Mouse (Mus musculus) adrenal gland, postnatal 10 days (tissue): ENCODE measurements around the gene Akap13. TPM values are rescaled to one million over a fixed set of nuclear protein-coding genes. Genes with fewer than 3 reads are reported as not detected.

Experiments
- DNase-seq: peaks from one replicate; pipeline ENCODE4 v3.0.0; 2021; ENCODE audit warnings: mixed read lengths
- total RNA-seq, 2 experiments: library from RNA; stranded (reverse); gene quantifications; 2 replicates each; pipeline ENCODE4 v1.2.3; 2021

Akap13 gene
- total RNA-seq, 2 experiments from 2014 or later: 54.7 to 66.6 TPM

DNA sequence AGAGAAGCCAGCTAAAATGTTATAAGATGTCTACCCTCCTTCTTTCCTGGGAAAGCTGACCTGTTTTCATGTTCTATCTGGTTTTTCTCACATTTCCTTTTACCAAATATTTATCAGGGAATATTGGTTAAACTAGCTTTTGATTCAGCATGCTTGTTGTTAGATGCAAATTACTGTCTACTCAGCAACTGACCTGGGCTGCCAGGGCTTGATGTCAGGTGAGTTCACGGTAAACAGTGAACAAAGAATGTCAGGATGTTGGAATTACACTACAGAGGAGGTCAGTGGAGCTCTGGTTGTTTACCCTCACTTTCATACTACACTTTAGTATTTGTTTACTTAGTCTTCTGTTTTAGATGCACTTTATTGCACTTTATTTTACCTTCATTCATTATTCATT, 5.0 kb downstream of the Akap13 start:
- DNase-seq: no peak

DNA sequence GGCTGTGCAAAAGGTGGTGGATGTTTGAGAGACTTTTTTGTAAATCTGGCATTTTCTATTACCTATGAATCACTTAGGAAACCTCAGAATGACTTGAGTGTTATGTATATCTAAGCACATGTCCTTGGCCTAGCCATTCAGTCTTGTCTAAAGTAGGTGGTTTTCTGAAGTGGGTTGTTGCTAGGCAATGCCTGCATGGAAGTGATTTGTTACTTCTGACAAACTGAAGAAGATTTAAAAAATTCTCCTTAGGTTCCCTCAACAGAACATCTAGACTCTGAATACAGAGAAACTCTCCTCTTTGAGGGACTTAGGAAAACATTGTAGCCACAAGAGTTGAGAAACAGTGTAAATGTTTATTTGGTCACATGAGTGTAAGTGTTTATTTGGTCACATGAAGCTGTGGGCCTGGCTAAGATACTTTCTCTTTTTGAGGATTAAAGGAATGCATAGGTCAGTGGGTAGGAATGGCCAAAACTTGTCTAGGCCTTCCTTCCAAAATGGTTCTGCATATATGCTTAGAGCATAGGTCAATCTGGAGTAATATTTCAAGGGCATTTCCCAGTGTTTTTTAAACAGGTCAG, 8.3 kb downstream of the Akap13 start:
- peak; percentile 16 for DNase-seq

DNA sequence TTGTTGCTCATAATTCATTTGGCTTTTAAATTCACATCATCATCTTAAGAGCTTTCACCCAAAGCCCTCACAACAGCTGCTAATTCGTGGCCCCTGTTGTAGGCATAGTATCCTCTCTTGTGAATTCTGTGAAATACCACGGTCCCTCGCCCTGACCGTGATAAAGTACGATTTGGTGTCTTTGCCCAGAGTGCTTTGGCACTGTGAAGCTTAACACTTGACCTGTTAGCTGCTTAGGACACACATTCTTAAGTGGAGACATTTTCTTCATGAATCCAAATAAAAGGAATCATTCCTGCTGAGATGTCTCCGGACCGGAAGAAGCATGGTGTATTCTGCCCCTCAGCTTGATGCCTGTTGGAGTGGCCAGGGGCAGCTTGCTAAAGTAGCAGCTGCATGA, 12.5 kb downstream of the Akap13 start:
- DNase-seq: no peak

DNA sequence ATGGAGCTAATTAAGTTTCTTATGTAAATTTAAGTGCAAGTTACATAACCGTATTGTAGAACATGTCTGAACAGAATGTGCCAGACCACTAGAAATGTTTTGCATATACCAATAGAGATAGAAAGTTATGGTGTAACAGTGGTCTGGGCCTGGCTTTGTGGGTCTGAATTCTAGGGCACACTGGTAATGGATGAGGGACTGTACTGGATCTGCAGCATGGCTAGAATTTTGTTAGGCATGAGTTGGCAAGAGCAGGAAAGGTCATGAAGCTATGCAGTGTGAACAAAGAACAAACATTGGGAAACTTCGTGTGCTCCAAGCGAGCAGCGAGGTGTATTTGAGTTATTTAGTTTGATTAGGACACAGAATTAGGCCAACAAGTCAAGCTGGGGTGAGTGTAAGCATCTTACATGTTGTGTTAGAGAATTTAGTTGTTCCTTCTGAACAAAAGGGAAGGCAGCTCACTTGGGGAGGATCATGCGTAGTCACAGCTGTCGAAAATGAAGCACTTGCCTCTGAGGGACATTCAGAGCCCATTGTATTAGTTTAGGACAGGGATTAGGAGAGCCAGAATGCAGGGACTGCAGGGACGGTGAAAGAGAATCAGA, 15.1 kb downstream of the Akap13 start:
- DNase-seq: no peak

DNA sequence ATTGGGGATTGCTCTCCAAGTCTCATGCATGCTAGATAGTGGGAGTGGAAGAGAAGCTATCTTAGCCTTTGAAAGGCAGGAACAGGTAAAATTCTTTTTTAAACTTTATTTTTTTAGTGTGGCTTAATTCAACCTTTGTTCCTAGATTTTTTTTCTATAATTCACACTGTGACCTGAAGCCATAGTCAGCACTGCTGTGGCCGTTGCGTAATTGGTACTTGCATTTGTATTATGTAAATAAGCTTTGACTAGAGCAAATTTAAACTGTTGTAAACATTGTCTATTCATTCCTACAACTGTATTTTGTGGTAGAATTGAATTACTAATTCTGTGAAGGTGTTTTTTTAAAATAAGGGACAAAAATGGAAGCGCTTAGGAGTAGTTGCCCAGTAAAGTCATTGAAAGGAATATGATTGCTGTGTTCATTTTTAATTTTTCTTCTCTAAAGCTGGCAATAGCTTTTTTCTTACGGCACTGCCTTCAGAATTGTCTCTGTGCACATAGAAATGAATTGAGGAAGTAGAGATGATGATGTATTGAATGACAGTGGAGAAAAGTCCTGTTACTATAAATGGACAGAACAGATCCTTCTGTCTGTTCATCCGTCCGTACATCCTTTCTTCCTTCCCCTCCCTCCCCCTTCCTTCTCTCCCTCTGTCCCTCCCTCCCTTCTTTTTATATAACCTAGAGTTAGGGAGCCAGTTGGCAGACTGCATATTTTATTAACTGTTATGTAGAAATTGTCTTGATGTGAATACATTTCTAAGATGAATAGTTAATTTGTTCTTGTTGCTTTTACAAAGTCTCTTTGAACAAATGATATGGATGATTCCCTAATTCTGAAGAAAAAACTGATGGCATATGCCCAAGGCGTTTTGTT, 17.2 kb downstream of the Akap13 start:
- no peak for DNase-seq

DNA sequence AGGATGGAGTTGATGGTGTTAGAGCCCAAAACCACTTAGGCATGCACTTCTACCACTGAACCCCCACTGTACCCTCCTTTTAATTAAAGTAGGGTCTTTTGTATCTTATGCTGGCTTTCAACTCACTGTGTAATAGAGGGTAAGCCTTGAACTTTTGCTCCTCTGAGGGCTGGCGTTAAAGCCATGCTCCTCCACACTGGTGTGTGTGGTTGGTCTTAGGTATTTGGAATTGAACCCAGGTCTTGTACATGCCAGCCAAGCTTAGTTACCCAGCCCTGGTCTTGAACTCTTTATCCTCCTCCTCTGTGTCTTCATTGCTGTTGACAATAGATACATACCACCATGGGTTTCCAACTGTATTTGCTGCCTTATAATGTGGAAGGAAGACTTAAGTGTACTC, 18.0 kb downstream of the Akap13 start:
- no peak for DNase-seq

DNA sequence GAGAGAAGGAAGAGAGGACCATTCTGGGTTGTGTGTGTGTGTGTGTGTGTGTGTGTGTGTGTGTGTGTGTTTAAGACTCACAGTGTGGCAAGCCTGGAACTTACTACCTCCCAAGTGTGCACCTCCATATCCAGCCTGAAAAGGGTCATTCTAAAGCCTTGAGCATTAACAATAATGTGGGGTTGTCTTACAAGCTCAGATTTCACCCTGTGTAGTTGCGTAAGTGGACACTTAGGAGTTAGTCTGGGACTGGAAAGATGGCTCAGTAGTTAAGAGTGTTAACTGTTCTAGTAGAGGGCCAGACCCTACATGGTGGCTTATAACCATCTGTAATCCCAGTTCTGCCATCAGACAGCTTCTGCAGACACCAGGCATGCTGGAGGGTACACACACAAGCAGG, 18.7 kb downstream of the Akap13 start:
- DNase-seq: no peak

DNA sequence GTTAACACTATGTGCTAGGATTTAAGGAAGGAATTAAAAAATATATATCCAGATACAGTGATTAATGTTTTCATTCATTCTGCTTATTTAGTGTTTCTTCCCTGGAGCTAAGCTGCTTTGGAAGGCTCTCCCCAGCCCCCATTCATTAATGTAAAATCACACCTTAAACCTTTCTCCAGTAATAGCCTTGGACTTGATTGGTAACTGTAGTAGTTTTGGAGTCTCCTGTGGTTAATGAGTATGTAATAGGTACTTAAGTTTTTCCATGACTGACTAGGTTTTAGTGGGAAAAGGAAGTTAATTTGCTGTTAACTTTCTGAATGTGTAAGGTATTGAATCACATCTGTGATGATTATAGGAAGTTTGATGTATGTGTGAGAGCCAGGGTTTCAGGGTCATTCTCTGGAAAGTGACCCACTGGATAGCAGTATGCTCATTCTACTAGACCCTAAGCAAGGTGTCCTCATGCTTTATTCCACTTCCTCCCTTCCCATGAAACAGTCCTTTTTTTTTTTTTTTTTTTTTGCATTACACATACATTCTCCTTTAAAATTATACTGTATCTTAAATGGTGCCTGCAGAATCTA, 19.3 kb downstream of the Akap13 start:
- DNase-seq: no peak

DNA sequence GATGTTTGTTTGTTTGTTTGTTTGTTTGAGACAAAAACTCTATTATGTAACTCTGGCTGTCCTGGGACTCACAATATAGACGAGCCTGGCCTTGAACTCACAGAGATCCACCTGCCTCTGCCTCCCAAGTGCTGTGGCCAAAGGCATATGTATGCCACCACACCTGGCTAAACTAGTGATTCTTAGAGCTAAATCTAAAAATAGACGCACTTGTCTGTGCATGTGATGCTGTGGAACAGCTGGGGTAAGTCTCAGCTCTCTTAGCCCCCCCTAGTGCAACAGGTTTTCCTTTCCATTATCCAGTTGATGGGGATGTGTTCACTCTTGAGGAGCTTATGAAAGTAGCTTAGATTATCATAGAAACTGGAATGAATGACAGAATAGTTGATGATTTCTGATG, 22.7 kb downstream of the Akap13 start:
- DNase-seq: no peak

DNA sequence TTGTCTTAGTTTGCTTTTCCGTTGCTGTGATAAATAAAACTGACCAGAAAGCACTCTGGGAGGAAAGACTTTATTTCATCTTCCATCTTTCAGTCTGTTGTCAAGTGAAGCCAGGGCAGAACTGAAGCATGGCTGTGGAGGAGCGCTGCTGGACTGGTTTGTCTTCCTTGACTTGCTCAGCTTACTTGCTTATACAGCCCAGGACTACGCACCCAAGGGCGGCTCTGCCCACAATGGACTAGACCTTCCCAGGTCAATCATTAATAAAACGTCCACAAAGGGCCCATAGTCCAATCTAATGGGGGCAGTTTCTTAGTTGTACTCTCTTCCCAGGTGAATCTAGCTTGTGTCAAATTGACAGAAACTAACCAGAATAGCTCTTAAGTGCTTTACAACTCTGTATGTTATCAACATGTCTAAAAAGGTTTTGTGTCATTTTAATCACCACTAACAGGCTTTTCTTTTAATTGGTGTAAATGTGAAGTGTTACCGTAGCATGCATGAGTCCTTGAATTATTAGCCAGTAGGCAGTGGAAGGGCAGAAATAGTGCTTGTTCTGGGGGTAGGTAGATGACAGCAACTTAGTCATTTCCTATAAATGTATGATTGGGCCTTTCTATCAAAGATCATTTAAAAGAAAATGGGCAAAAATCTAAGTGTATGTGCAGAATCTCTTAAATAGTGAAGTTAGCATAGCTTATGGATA, 25.5 kb downstream of the Akap13 start:
- no peak for DNase-seq

DNA sequence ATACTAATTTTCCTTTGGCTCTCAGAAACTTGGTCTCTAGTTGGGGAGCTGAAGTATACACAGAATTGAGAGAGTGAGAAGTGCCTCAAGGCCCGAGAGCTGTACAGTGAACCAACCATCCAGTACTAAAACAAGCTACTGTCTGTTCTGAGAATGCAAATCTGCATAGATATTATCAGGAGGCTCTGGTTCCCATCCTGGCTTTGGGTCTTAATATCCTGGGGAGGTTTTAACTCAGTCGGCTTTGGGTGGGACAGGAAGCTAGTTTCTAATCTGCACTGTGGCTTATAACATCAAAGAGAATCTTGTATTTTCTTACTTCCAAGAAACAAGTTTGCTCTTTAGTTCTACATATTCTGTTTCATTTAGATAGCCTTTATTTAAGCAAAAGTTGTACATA, 30.7 kb downstream of the Akap13 start:
- DNase-seq: no peak

DNA sequence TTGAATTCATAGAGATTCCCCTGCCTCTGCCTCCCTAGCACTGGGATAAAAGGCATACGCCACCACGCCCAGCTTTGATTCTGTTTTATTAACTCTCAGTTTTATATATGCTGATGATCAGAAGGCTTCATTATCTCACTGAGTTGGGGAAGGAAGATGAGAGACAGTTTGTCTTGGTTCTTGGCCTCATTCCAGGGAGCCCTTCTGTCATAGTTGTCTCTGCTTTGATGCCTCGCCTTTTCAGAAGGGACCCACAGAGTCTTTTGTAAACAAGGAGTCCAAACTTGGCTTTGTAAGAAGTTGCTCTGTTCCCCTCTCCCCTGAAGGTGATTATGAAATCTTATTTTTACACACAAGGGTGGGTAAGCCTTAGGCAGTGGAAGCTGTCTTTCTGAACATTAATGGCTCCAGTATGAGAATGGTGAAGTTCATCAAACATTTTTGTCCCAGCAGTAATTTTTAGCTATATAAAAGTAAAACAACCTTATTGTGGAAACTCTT, 40.7 kb downstream of the Akap13 start:
- DNase-seq: no peak

DNA sequence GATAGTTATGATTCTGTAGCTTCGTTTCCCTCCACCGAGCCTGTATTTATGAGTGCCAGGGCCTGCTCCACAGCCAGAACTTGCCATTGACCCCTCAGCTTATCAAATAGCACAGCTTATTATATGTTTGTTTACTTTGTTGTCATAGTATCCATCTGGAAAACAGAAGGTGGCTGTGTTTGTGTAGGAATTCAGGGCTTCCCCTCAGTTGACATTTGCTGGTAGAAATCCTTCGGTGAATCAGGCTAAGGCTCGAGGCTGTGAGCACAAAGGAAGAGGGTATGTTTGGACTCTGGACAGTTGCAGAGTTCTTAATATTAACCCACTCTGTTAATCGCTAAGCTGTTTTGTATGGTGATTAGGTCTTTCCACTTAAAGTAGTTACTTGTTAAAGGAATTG, 43.3 kb downstream of the Akap13 start:
- DNase-seq: no peak

DNA sequence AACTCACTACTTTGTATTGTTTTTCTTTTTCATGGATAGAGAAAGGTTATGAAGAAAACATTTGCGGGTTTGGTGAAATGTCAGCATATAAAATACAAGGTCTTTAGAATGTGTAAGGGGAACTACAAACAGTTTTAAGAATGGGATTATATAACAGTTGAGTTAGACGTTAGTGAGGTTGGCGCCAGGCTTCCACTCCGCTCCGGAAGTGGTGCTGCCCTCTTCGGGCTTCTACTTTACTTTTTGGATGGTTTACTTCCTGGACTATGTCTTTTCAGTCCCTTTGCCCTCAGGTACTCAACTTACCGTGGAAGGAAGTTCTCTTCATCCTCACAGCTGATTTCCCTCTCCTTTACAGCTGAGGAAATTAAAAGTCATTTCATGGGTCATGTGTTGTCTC, 43.9 kb downstream of the Akap13 start:
- DNase-seq: no peak

DNA sequence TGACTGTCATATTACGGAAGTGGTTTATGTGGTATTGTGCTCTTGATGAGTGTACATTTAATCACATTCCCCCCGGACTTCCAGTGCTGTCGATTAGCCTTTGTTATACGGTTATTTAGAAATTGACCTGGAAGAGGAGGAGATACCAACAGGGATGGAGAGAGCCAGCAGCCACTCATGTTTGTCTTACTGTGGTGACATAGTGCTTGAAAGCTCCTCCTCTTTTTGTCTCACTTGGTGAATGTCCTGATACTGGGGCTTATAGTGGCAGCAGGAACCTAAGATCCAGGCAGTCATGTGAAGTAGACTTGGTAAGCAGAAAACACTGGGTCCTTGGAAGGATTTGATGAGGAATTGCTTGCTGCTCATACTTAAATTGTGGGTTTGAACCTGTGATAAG, 44.8 kb downstream of the Akap13 start:
- no peak for DNase-seq

DNA sequence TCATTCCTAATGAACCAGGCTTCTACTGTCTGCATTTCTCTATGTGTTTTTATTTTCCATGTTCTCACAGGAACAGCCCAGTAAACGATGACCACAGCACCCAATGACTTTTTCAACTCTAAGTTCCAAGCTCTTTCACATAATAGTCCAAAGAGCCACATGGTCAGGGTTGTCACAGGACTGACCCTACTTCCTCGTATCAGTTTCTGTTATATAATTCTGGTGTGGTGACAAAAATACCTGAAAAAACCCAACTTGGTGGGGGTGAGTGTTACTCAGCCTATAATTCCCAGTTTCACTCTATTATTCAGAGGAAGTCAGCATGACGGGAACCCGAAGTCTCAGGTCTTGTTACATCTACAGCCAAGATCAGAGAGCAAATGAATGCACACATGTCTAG, 45.5 kb downstream of the Akap13 start:
- no peak for DNase-seq

DNA sequence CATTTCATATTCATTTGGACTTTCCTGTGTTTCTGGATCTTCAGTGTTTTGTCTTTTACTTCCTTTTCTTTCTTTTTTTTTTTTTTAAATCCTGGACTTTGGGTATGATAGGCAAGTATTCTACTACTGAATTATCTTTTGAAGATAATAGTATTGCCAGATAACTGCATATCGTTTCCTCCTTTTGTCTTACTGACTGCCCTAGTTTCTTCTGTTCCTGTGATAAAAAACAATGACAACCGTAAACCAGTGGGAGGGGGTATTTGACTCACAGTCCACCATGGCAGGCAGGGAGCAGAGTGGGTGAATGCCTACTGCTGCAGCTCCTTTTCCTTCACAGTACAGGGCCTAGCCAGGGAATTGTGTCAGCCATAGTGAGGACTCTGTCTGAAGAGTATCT, 49.2 kb downstream of the Akap13 start:
- DNase-seq: no peak

DNA sequence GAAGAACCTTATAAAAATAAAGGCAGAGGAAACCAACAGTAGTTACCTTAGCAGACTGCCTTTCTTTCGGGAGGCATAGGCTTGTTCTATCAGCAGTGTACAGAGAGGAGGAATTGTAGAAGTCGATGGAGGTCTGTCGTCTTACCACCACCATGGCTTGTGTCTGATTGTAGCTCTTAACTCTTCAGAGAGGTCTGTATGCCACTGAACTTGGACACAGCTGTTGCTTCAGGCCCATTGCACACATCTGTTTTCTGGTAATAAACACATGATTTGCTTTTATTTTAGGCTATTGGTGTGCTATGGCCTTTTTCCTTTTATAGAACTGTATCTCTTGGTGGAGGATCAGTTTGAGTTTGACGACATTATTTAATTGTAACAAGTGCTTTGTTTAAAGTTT, 51.3 kb downstream of the Akap13 start:
- no peak for DNase-seq

DNA sequence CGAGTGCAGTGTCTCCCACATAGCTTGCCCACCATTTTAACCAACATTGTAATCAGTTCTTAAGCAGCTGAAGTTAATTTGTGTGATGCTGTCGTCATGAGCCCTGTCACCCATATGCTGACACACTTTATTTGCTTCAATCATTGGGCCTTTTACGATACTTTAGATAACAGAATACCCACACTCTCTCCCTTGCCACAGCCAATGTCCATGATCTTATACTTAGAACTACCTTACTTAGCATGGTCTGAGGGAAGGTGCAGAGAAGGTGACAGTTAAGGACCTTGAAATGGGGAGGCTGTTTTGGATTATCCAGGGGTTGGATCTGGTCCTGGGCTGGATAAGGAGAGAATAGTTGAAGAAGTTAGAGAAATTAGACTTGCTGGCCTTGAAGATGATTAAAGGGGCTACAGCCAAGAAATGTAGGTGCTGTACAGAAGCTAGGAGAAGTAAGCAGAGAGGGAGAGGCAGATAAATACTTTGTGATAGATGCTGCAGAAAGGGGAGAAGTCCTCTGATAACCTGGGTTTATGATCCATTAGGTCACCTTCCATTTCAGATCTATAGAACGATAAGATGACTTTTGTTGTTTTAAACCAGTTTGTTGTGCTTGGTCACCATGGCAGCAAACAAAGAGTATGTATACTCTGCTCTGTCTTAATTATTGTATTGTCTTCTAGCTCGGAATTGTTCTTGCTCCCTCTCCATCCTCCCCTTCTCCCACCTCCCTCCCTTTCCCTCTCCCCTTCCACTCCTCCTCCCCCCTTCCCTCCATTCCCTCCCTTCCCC, 53.9 kb downstream of the Akap13 start:
- no peak for DNase-seq

DNA sequence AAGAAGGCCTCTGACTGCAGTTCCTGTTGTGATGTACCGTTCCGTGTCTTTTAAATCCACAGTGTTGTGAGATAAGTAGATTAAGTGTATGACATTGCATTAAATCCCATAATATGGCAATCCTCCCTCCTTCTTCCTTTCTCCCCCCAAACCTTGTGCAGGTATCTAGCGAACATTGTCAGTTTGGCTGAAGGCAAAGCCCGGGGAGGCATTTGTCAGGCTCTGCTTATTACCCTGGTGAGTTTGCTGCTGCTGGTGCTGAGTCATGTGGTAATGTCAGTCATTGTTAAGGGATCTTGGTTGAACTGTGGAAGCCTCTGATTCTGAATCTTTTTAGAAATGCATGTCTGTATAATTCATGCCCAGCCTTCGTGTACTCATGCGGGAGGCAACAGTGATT, 60.1 kb downstream of the Akap13 start:
- no peak for DNase-seq
